Mouse (Mus musculus) testis, adult 2 months (tissue): Measurements from ENCODE around the gene Obscn.

Experiments used
- CTCF ChIP-seq: fragments of 200-500 bp; IDR thresholded peaks from 2 replicates; pipeline ENCODE4 v1.5.1; 2012; ENCODE audit warnings: low read depth, mild to moderate bottlenecking, inconsistent platforms, low read length, moderate library complexity; ENCODE audit not compliant: control insufficient read depth, insufficient read depth, insufficient replicate concordance
- POLR2A ChIP-seq: fragments of 200-500 bp; IDR thresholded peaks from 2 replicates; pipeline ENCODE4 v1.6.1; 2012; ENCODE audit warnings: low read depth, mild to moderate bottlenecking, inconsistent platforms, low read length, moderate library complexity; ENCODE audit not compliant: control insufficient read depth

GRCm38 (mm10) chr11:59068922-59069321 lies 67.3 kb downstream of the Obscn start:
- TF ChIP-seq CTCF: no peak
- no peak for TF ChIP-seq POLR2A
